Mouse (Mus musculus): ENCODE data around the gene Itga5. TPM values are rescaled to one million over a fixed set of nuclear protein-coding genes. Genes with fewer than 3 reads are reported as not detected.
A peak's percentile ranks its signal among the peaks of the same experiment; 100 is the strongest.

Gene Itga5
- total RNA-seq, 2 experiments from 2014 or later: 65.8 to 68.1 TPM

GRCm38 (mm10) chr15:103314181-103314580, 52.4 kb downstream of the Itga5 start:
- no peak for DNase-seq (ENCODE audit: low spot score in 2 of 2)

GRCm38 (mm10) chr15:103313495-103314095, 53.0 kb downstream of the Itga5 start:
- DNase-seq (ENCODE audit: low spot score in 2 of 2): no peak

- DNase-seq (ENCODE audit: low spot score in 2 of 2): no peak
Observed at GRCm38 (mm10) chr15:103310365-103310910, 56.1 kb downstream of the Itga5 start, which contains the start of gene Gpr84. Gene Gpr84 (minus strand): TSS chr15:103310612.

GRCm38 (mm10) chr15:103308876-103309580, 57.5 kb downstream of the Itga5 start:
- DNase-seq (ENCODE audit: low spot score in 2 of 2): no peak

GRCm38 (mm10) chr15:103308056-103308875, 58.3 kb downstream of the Itga5 start:
- peak in 1 of 2 experiments; percentile 25 for DNase-seq (ENCODE audit: low spot score in 2 of 2)

GRCm38 (mm10) chr15:103307125-103307524, 59.4 kb downstream of the Itga5 start:
- peak; percentile 86 to 90 for DNase-seq (ENCODE audit: low spot score in 2 of 2)

GRCm38 (mm10) chr15:103305792-103306645, 60.5 kb downstream of the Itga5 start:
- no peak for DNase-seq (ENCODE audit: low spot score in 2 of 2)

GRCm38 (mm10) chr15:103305070-103305678, 61.4 kb downstream of the Itga5 start:
- DNase-seq (ENCODE audit: low spot score in 2 of 2): peak; percentile 89 to 93

- no peak for DNase-seq (ENCODE audit: low spot score in 2 of 2)
Observed at GRCm38 (mm10) chr15:103304616-103304969, 62.0 kb downstream of the Itga5 start.

GRCm38 (mm10) chr15:103303916-103304615, 62.5 kb downstream of the Itga5 start:
- peak in 1 of 2 experiments; percentile 24 for DNase-seq (ENCODE audit: low spot score in 2 of 2)

- no peak for DNase-seq (ENCODE audit: low spot score in 2 of 2)
Observed at GRCm38 (mm10) chr15:103302341-103303021, 64.1 kb downstream of the Itga5 start.

GRCm38 (mm10) chr15:103301547-103302340, 64.8 kb downstream of the Itga5 start:
- no peak for DNase-seq (ENCODE audit: low spot score in 2 of 2)

GRCm38 (mm10) chr15:103301046-103301445, 65.5 kb downstream of the Itga5 start:
- peak in 1 of 2 experiments; percentile 47 for DNase-seq (ENCODE audit: low spot score in 2 of 2)

- no peak for DNase-seq (ENCODE audit: low spot score in 2 of 2)
Observed at GRCm38 (mm10) chr15:103300560-103300959, 66.0 kb downstream of the Itga5 start.

GRCm38 (mm10) chr15:103300067-103300471, 66.5 kb downstream of the Itga5 start:
- DNase-seq (ENCODE audit: low spot score in 2 of 2): no peak

GRCm38 (mm10) chr15:103299644-103300043, 66.9 kb downstream of the Itga5 start:
- no peak for DNase-seq (ENCODE audit: low spot score in 2 of 2)

GRCm38 (mm10) chr15:103298861-103299616, 67.5 kb downstream of the Itga5 start:
- DNase-seq (ENCODE audit: low spot score in 2 of 2): no peak
